Mouse (Mus musculus): ENCODE results near the gene Rgs7bp.

DNA sequence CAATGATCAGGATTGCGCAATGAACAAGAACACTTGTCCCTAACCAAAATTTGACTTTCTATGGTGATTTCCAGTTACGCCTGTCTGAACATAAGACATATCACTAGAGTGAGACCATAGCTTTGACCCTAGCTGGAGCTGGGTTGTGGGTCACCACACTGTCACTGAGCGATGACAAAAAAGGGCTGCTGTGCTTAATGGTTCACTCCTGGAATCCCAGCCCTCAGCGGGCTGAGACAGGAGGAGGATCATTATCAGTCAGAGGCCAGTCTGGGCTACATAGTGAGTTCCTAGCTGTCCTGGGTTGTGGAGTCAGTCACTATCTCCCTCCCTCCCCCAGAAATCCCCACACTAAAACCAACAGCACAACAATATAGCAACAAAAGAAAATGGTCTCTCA lies 46.0 kb upstream of the Rgs7bp start:
- TF ChIP-seq POLR2A (IDR thresholded peaks at IDR 0.05; ENCODE audit: extremely low read depth, insufficient read depth, low read length) (no peak), CTCF (IDR thresholded peaks at IDR 0.05; ENCODE audit: extremely low read depth, insufficient read depth, low read length) (no peak)
